Mouse (Mus musculus) lung, embryonic 15.5 days (tissue): Measurements from ENCODE around the gene Ece1. TPM values are rescaled to one million over a fixed set of nuclear protein-coding genes. Genes with fewer than 3 reads are reported as not detected.

Experiments
- ATAC-seq: fragments of 200-750 bp; cut with Nextera tagmentation; 2 replicates; pipeline ENCODE4 v1.8.0; 2017; ENCODE audit warnings: moderate number of reproducible peaks, borderline replicate concordance; ENCODE audit not compliant: low FRiP score, low TSS enrichment; ENCODE audit errors: extremely low read depth
- H3K27ac ChIP-seq: fragments of 300-500 bp; sonication (generic); 2 replicates; pipeline ENCODE4 v1.5.1; 2015; ENCODE audit warnings: moderate library complexity, mild to moderate bottlenecking, inconsistent platforms
- H3K27me3 ChIP-seq: fragments of 300-500 bp; sonication (generic); 2 replicates; pipeline ENCODE4 v1.6.1; 2015; ENCODE audit warnings: inconsistent platforms
- H3K36me3 ChIP-seq: fragments of 300-500 bp; sonication (generic); 2 replicates; pipeline ENCODE4 v1.6.1; 2015; ENCODE audit warnings: inconsistent platforms
- H3K4me1 ChIP-seq: fragments of 300-500 bp; sonication (generic); 2 replicates; pipeline ENCODE4 v1.6.1; 2015; ENCODE audit warnings: inconsistent platforms
- H3K4me2 ChIP-seq: fragments of 300-500 bp; sonication (generic); 2 replicates; pipeline ENCODE4 v1.6.1; 2015; ENCODE audit warnings: inconsistent platforms, mild to moderate bottlenecking, moderate library complexity
- H3K4me3 ChIP-seq: fragments of 300-500 bp; sonication (generic); 2 replicates; pipeline ENCODE4 v1.5.1; 2015; ENCODE audit warnings: mild to moderate bottlenecking, inconsistent platforms
- H3K9ac ChIP-seq: fragments of 300-500 bp; sonication (generic); 2 replicates; pipeline ENCODE4 v1.6.1; 2015; ENCODE audit warnings: inconsistent platforms
- H3K9me3 ChIP-seq: fragments of 300-500 bp; sonication (generic); 2 replicates; pipeline ENCODE4 v1.6.1; 2016; ENCODE audit warnings: inconsistent platforms
- WGBS: fragments of 180-500 bp; shearing (Covaris S2); methylation state at CpG from one replicate; pipeline ENCODE4 v1.1.7; 2015; 5-methylcytosine and 5-hydroxymethylcytosine counted together
- polyA plus RNA-seq: library from polyadenylated mRNA; unstranded; fragments of >200 nt; fragmentation: Nextera tagmentation; extraction: Ambion mirVana; gene quantifications from 2 replicates; pipeline ENCODE4 v1.2.1, GENCODE M21; 2015

Gene Ece1
- polyA plus RNA-seq, 1 experiment from 2014 or later = 48.4 TPM

- Histone ChIP-seq H3K36me3 (no peaks in the 10 kb centered on the region), H3K9ac (no peak overlapping the region), H3K4me2 (no peak overlapping the region), H3K4me1 (peaks cover 19% of the 10 kb centered on the region), H3K27ac (no peak overlapping the region), H3K4me3 (no peak overlapping the region), H3K27me3 (peaks cover 6% of the 10 kb centered on the region; the same call in 1 of the 2 replicates), H3K9me3 (no peaks in the 10 kb centered on the region)
- no peak for ATAC-seq
- 38% methylated on average over 13 of the region's 13 CpGs for WGBS
Observed at GRCm38 (mm10) chr4:137907979-137908378, 45.9 kb downstream of the Ece1 start.

- Histone ChIP-seq H3K4me2 (no peak overlapping the region), H3K36me3 (no peaks in the 10 kb centered on the region), H3K9ac (no peak overlapping the region), H3K9me3 (no peaks in the 10 kb centered on the region), H3K27me3 (peaks cover 6% of the 10 kb centered on the region; the same call in 1 of the 2 replicates), H3K4me3 (no peak overlapping the region), H3K4me1 (peaks cover 24% of the 10 kb centered on the region), H3K27ac (peak overlapping the region; percentile 33; the same call in 1 of the 2 replicates)
- 86% methylated on average over 7 of the region's 7 CpGs for WGBS
- ATAC-seq = no peak
Observed at GRCm38 (mm10) chr4:137908489-137908888, 46.5 kb downstream of the Ece1 start.

- no peaks in the 10 kb centered on the region for H3K9me3 ChIP-seq
- no peaks in the 10 kb centered on the region for H3K36me3 ChIP-seq
- ATAC-seq = no peak
- no peak overlapping the region for H3K4me2 ChIP-seq
- H3K9ac ChIP-seq = no peak overlapping the region
- WGBS = 59% methylated on average over 4 of the region's 4 CpGs
- H3K4me1 ChIP-seq = peaks cover 28% of the 10 kb centered on the region
- peaks cover 6% of the 10 kb centered on the region; the same call in 1 of the 2 replicates for H3K27me3 ChIP-seq
- H3K4me3 ChIP-seq = no peak overlapping the region
- H3K27ac ChIP-seq = peak overlapping the region; percentile 33; the same call in 1 of the 2 replicates
Observed at GRCm38 (mm10) chr4:137908915-137909314, 46.9 kb downstream of the Ece1 start.

- H3K4me3 ChIP-seq = no peak overlapping the region
- no peak overlapping the region for H3K27ac ChIP-seq
- H3K27me3 ChIP-seq = peaks cover 10% of the 10 kb centered on the region
- no peak overlapping the region for H3K9ac ChIP-seq
- H3K9me3 ChIP-seq = no peaks in the 10 kb centered on the region
- peaks cover 30% of the 10 kb centered on the region for H3K4me1 ChIP-seq
- 35% methylated on average over 4 of the region's 4 CpGs for WGBS
- no peaks in the 10 kb centered on the region for H3K36me3 ChIP-seq
- ATAC-seq = no peak
- no peak overlapping the region for H3K4me2 ChIP-seq
Observed at GRCm38 (mm10) chr4:137909471-137909870, 47.4 kb downstream of the Ece1 start.

- H3K4me1 ChIP-seq = peaks cover 30% of the 10 kb centered on the region
- no peak overlapping the region for H3K9ac ChIP-seq
- WGBS = 92% methylated on average over 5 of the region's 5 CpGs
- no peak for ATAC-seq
- H3K27me3 ChIP-seq = peaks cover 17% of the 10 kb centered on the region
- no peak overlapping the region for H3K4me2 ChIP-seq
- no peaks in the 10 kb centered on the region for H3K36me3 ChIP-seq
- H3K9me3 ChIP-seq = no peaks in the 10 kb centered on the region
- H3K27ac ChIP-seq = no peak overlapping the region
- H3K4me3 ChIP-seq = no peak overlapping the region
Observed at GRCm38 (mm10) chr4:137910382-137911009, 48.5 kb downstream of the Ece1 start.

- no peak overlapping the region for H3K4me2 ChIP-seq
- no peak for ATAC-seq
- H3K4me1 ChIP-seq = peaks cover 30% of the 10 kb centered on the region
- no peak overlapping the region for H3K9ac ChIP-seq
- no peak overlapping the region for H3K4me3 ChIP-seq
- H3K27me3 ChIP-seq = peaks cover 10% of the 10 kb centered on the region
- WGBS = 85% methylated on average over 8 of the region's 8 CpGs
- no peaks in the 10 kb centered on the region for H3K9me3 ChIP-seq
- no peak overlapping the region for H3K27ac ChIP-seq
- no peaks in the 10 kb centered on the region for H3K36me3 ChIP-seq
Observed at GRCm38 (mm10) chr4:137911657-137912056, 49.6 kb downstream of the Ece1 start.

- Histone ChIP-seq H3K27ac (no peak overlapping the region; the same call in 1 of the 2 replicates), H3K27me3 (peaks cover 19% of the 10 kb centered on the region), H3K4me3 (peak overlapping the region; percentile 44), H3K36me3 (no peaks in the 10 kb centered on the region), H3K9ac (peak overlapping the region; percentile 37), H3K4me1 (peaks cover 37% of the 10 kb centered on the region), H3K9me3 (no peaks in the 10 kb centered on the region), H3K4me2 (peak overlapping the region; percentile 96)
- WGBS = 50% methylated on average over 12 of the region's 13 CpGs
- ATAC-seq = no peak
Observed at GRCm38 (mm10) chr4:137912768-137913305, 50.8 kb downstream of the Ece1 start.

- Histone ChIP-seq H3K27me3 (peaks cover 19% of the 10 kb centered on the region), H3K36me3 (no peaks in the 10 kb centered on the region), H3K9ac (peak overlapping the region; percentile 37), H3K9me3 (no peaks in the 10 kb centered on the region), H3K4me1 (peaks cover 37% of the 10 kb centered on the region), H3K27ac (no peak overlapping the region; the same call in 1 of the 2 replicates), H3K4me2 (peak overlapping the region; percentile 96), H3K4me3 (peak overlapping the region; percentile 44)
- ATAC-seq = peak; percentile 65; the same call in 1 of the 2 replicates
- 3% methylated on average over 54 of the region's 54 CpGs for WGBS
Observed at GRCm38 (mm10) chr4:137913321-137914057, 51.5 kb downstream of the Ece1 start.

- Histone ChIP-seq H3K27me3 (peaks cover 33% of the 10 kb centered on the region), H3K36me3 (no peaks in the 10 kb centered on the region), H3K9ac (no peak overlapping the region), H3K9me3 (no peaks in the 10 kb centered on the region), H3K27ac (peak overlapping the region; percentile 70), H3K4me2 (peak overlapping the region; percentile 6; the same call in 1 of the 2 replicates), H3K4me3 (no peak overlapping the region), H3K4me1 (peaks cover 66% of the 10 kb centered on the region)
- 44% methylated on average over 6 of the region's 6 CpGs for WGBS
- peak; percentile 11; the same call in 1 of the 2 replicates for ATAC-seq
Observed at GRCm38 (mm10) chr4:137917591-137917990, 55.6 kb downstream of the Ece1 start.

GRCm38 (mm10) chr4:137918559-137918958 is 56.5 kb downstream of the Ece1 start:
- no peak for ATAC-seq
- peaks cover 57% of the 10 kb centered on the region for H3K4me1 ChIP-seq
- no peaks in the 10 kb centered on the region for H3K9me3 ChIP-seq
- H3K9ac ChIP-seq = no peak overlapping the region
- 77% methylated on average over 9 of the region's 9 CpGs for WGBS
- no peaks in the 10 kb centered on the region for H3K36me3 ChIP-seq
- H3K4me3 ChIP-seq = no peak overlapping the region
- peaks cover 39% of the 10 kb centered on the region for H3K27me3 ChIP-seq
- H3K27ac ChIP-seq = peak overlapping the region; percentile 93
- no peak overlapping the region for H3K4me2 ChIP-seq

GRCm38 (mm10) chr4:137919116-137919515 is 57.1 kb downstream of the Ece1 start:
- no peak overlapping the region for H3K9ac ChIP-seq
- H3K4me2 ChIP-seq = no peak overlapping the region
- peaks cover 51% of the 10 kb centered on the region for H3K4me1 ChIP-seq
- H3K27me3 ChIP-seq = peaks cover 40% of the 10 kb centered on the region
- no peak for ATAC-seq
- peak overlapping the region; percentile 93 for H3K27ac ChIP-seq
- H3K36me3 ChIP-seq = no peaks in the 10 kb centered on the region
- 72% methylated on average over 10 of the region's 10 CpGs for WGBS
- H3K4me3 ChIP-seq = no peak overlapping the region
- H3K9me3 ChIP-seq = no peaks in the 10 kb centered on the region

GRCm38 (mm10) chr4:137920005-137920404 is 58.0 kb downstream of the Ece1 start:
- H3K36me3 ChIP-seq = no peaks in the 10 kb centered on the region
- H3K9ac ChIP-seq = no peak overlapping the region
- H3K27me3 ChIP-seq = peaks cover 35% of the 10 kb centered on the region; the same call in 1 of the 2 replicates
- no peak for ATAC-seq
- H3K4me2 ChIP-seq = peak overlapping the region; percentile 52
- peak overlapping the region; percentile 93 for H3K27ac ChIP-seq
- H3K4me1 ChIP-seq = peaks cover 51% of the 10 kb centered on the region
- H3K9me3 ChIP-seq = no peaks in the 10 kb centered on the region
- WGBS = 20% methylated on average over 7 of the region's 7 CpGs
- no peak overlapping the region for H3K4me3 ChIP-seq
